Mouse (Mus musculus) mouse embryonic stem cell (cell line): ENCODE data around the gene Fgf7.

ENCODE experiments used
- in situ Hi-C, 2 experiments: fragments of 300-500 bp; cut with MboI; formaldehyde crosslinking; loops; 1 replicate in 1 of 2; 3 replicates in 1 of 2; pipeline ENCODE4 v1.14.3; 2019 to 2020; ENCODE audit warnings: low sequenced_read_pairs in 2 of 2, low pct_unique_long_range_greater_than_20kb in 1 of 2, mixed read lengths in 1 of 2; ENCODE audit not compliant: unreplicated experiment in 1 of 2

The Fgf7 gene

GRCm38 (mm10) chr2:126034379-126035005 is at the start of gene Fgf7:
Gene Fgf7, plus strand, starts transcription at chr2:126034658.
- in situ Hi-C loops = loop anchor here in 1 of 2 experiments (25.0 kb wide), 1 partner anchor 372 kb away; the partner anchor contains the start of gene Eid1

- in situ Hi-C loops = no loop called here
These were observed 32.2 kb upstream of the Fgf7 start for GRCm38 (mm10) chr2:126002291-126002690.

- in situ Hi-C loops = no loop called here
These were observed 28.4 kb upstream of the Fgf7 start for GRCm38 (mm10) chr2:126006088-126006487.

GRCm38 (mm10) chr2:126006742-126007141 is 27.7 kb upstream of the Fgf7 start:
- in situ Hi-C loops = no loop called here

GRCm38 (mm10) chr2:126014989-126015710 is 19.3 kb upstream of the Fgf7 start:
- in situ Hi-C loops = no loop called here

GRCm38 (mm10) chr2:126015763-126016473 is 18.5 kb upstream of the Fgf7 start:
- in situ Hi-C loops = no loop called here

- in situ Hi-C loops = loop anchor here in 1 of 2 experiments (25.0 kb wide), 1 partner anchor 369 kb away; the partner anchor contains the start of gene Eid1
These were observed 3.1 kb upstream of the Fgf7 start for GRCm38 (mm10) chr2:126031186-126031900.

- in situ Hi-C loops = loop anchor here in 1 of 2 experiments (25.0 kb wide), 1 partner anchor 371 kb away; the partner anchor contains the start of gene Eid1
These were observed 1.1 kb upstream of the Fgf7 start for GRCm38 (mm10) chr2:126033114-126033972.

GRCm38 (mm10) chr2:126035013-126035770 is 734 bp downstream of the Fgf7 start:
- in situ Hi-C loops = loop anchor here in 1 of 2 experiments (25.0 kb wide), 1 partner anchor 373 kb away; the partner anchor contains the start of gene Eid1

GRCm38 (mm10) chr2:126036121-126036520 is 1.7 kb downstream of the Fgf7 start:
- in situ Hi-C loops = loop anchor here in 1 of 2 experiments (25.0 kb wide), 1 partner anchor 374 kb away; the partner anchor contains the start of gene Eid1

- in situ Hi-C loops = loop anchor here in 1 of 2 experiments (25.0 kb wide), 1 partner anchor 376 kb away; the partner anchor contains the start of gene Eid1
These were observed 4.0 kb downstream of the Fgf7 start for GRCm38 (mm10) chr2:126038221-126039000.

- in situ Hi-C loops = loop anchor here in 1 of 2 experiments (25.0 kb wide), 1 partner anchor 377 kb away; the partner anchor contains the start of gene Eid1
These were observed 5.0 kb downstream of the Fgf7 start for GRCm38 (mm10) chr2:126039414-126039891.

GRCm38 (mm10) chr2:126040651-126041050 is 6.2 kb downstream of the Fgf7 start:
- in situ Hi-C loops = loop anchor here in 1 of 2 experiments (25.0 kb wide), 1 partner anchor 378 kb away; the partner anchor contains the start of gene Eid1

GRCm38 (mm10) chr2:126041237-126041636 is 6.8 kb downstream of the Fgf7 start:
- in situ Hi-C loops = loop anchor here in 1 of 2 experiments (25.0 kb wide), 1 partner anchor 379 kb away; the partner anchor contains the start of gene Eid1

GRCm38 (mm10) chr2:126042674-126043073 is 8.2 kb downstream of the Fgf7 start:
- in situ Hi-C loops = loop anchor here in 1 of 2 experiments (25.0 kb wide), 1 partner anchor 380 kb away; the partner anchor contains the start of gene Eid1
